Mouse (Mus musculus) thymus, postnatal 36 days (tissue): ENCODE results near the gene Tmem252.
"Not testable (repeated sequence)": the region's sequence is repeated elsewhere in the genome, so short reads cannot be mapped to it uniquely, and the experiment has no call there.

ENCODE experiments used
- DNase-seq, 2 experiments: peaks; one replicate each; pipeline ENCODE4 v3.0.0; 2022; ENCODE audit warnings: mixed read lengths in 2 of 2

Gene Tmem252

GRCm38 (mm10) chr19:24683016-24683720 lies 9.4 kb downstream of the Tmem252 start:
- DNase-seq, result no peak

- no peak for DNase-seq
Measured at GRCm38 (mm10) chr19:24686411-24686810, 12.6 kb downstream of the Tmem252 start.

GRCm38 (mm10) chr19:24688327-24688726 lies 14.5 kb downstream of the Tmem252 start:
- no peak for DNase-seq

- no peak for DNase-seq
Measured at GRCm38 (mm10) chr19:24689531-24689930, 15.7 kb downstream of the Tmem252 start.

GRCm38 (mm10) chr19:24692691-24693090 lies 18.9 kb downstream of the Tmem252 start:
- DNase-seq, result no peak

- no peak for DNase-seq
Measured at GRCm38 (mm10) chr19:24697946-24698345, 24.1 kb downstream of the Tmem252 start.

GRCm38 (mm10) chr19:24698651-24699050 lies 24.8 kb downstream of the Tmem252 start:
- DNase-seq, result no peak

- no peak for DNase-seq
Measured at GRCm38 (mm10) chr19:24699196-24699595, 25.4 kb downstream of the Tmem252 start.

- DNase-seq, result no peak
Measured at GRCm38 (mm10) chr19:24699910-24700309, 26.1 kb downstream of the Tmem252 start.

GRCm38 (mm10) chr19:24700664-24701063 lies 26.9 kb downstream of the Tmem252 start:
- DNase-seq, result no peak

GRCm38 (mm10) chr19:24701716-24702115 lies 27.9 kb downstream of the Tmem252 start:
- DNase-seq, result no peak

GRCm38 (mm10) chr19:24703168-24703567 lies 29.4 kb downstream of the Tmem252 start:
- DNase-seq, result not testable (repeated sequence)

- DNase-seq, result no peak
Measured at GRCm38 (mm10) chr19:24703680-24704079, 29.9 kb downstream of the Tmem252 start.

- DNase-seq, result no peak
Measured at GRCm38 (mm10) chr19:24704326-24704725, 30.5 kb downstream of the Tmem252 start.

GRCm38 (mm10) chr19:24705395-24705794 lies 31.6 kb downstream of the Tmem252 start:
- DNase-seq, result no peak

- DNase-seq, result no peak
Measured at GRCm38 (mm10) chr19:24707071-24707906, 33.5 kb downstream of the Tmem252 start.

- DNase-seq, result no peak
Measured at GRCm38 (mm10) chr19:24708032-24708431, 34.2 kb downstream of the Tmem252 start.

- DNase-seq, result no peak
Measured at GRCm38 (mm10) chr19:24716303-24717097, 42.7 kb downstream of the Tmem252 start.

- DNase-seq, result no peak
Measured at GRCm38 (mm10) chr19:24718021-24718420, 44.2 kb downstream of the Tmem252 start.

GRCm38 (mm10) chr19:24719504-24719903 lies 45.7 kb downstream of the Tmem252 start:
- DNase-seq, result no peak

GRCm38 (mm10) chr19:24720448-24720847 lies 46.6 kb downstream of the Tmem252 start:
- DNase-seq, result no peak

- no peak for DNase-seq
Measured at GRCm38 (mm10) chr19:24724362-24724761, 50.6 kb downstream of the Tmem252 start.

GRCm38 (mm10) chr19:24730661-24731060 lies 56.9 kb downstream of the Tmem252 start:
- no peak for DNase-seq
